Comparison of ENCODE assay signal across 8 mouse cellular contexts in genomic region chr16:91729066-91729482, GRCm38 (mm10). TPM values are rescaled to one million over a fixed set of nuclear protein-coding genes. Genes with fewer than 3 reads are reported as not detected.
DNase-seq lines count a peak whose midpoint lies in the region; ATAC-seq and TF ChIP-seq lines count a peak whose summit lies in the region.

Gene Itsn1 (plus strand): TSS chr16:91729281.

- H3K27ac ChIP-seq in forebrain, embryonic 15.5 days (replicated peaks), result peak within 1 kb of the TSS; percentile 98
- peak within 1 kb of the TSS; percentile 92 for H3K27ac ChIP-seq in layer of hippocampus, adult 2 months
- peak within 1 kb of the TSS; percentile 91 for H3K27ac ChIP-seq in lung, embryonic 14.5 days (ENCODE audit: low read depth)
- peak within 1 kb of the TSS; percentile 89 for H3K27ac ChIP-seq in olfactory bulb, adult 2 months (ENCODE audit: insufficient read depth, low read depth, low read length)
- no peak within 1 kb of the TSS; the same call in 1 of the 2 replicates for H3K27ac ChIP-seq in thymus, adult 2 months (ENCODE audit: control insufficient read depth, insufficient read depth, low read length)

- H3K9me3 ChIP-seq in forebrain, embryonic 15.5 days, result no peaks in the 10 kb centered on the region
- no peaks in the 10 kb centered on the region for H3K9me3 ChIP-seq in lung, embryonic 14.5 days (ENCODE audit: low read depth, low read length)

- intact Hi-C loops in heart, postnatal 25 days (cut with DNase I), result loop anchor here (10.0 kb wide), 1 partner anchor 566 kb away; the partner anchor contains the start of gene Kcne2

- no peaks in the 10 kb centered on the region for H3K27me3 ChIP-seq in forebrain, embryonic 15.5 days
- H3K27me3 ChIP-seq in lung, embryonic 14.5 days (ENCODE audit: insufficient read depth, low read length), result no peaks in the 10 kb centered on the region
- H3K27me3 ChIP-seq in thymus, adult 2 months (ENCODE audit: control insufficient read depth, insufficient read depth, low read length), result peaks cover 5% of the 10 kb centered on the region

- peak; percentile 72 for TF ChIP-seq POLR2A in olfactory bulb, adult 2 months (IDR thresholded peaks at IDR 0.05; ENCODE audit: insufficient read depth, low read depth, low read length)
- TF ChIP-seq POLR2A in thymus, adult 2 months (IDR thresholded peaks at IDR 0.05; ENCODE audit: control insufficient read depth, extremely low read depth, insufficient read depth, low read length, poor library complexity), result peak; percentile 48; the same call in 1 of the 2 replicates

- peak; percentile 96 for ATAC-seq in forebrain, embryonic 15.5 days (replicated peaks)
- ATAC-seq in lung, embryonic 14.5 days (ENCODE audit: insufficient read depth), result peak; percentile 93

- H3K4me2 ChIP-seq in forebrain, embryonic 15.5 days (replicated peaks), result peak within 1 kb of the TSS; percentile 68
- H3K4me2 ChIP-seq in lung, embryonic 14.5 days, result peak within 1 kb of the TSS; percentile 59

- H3K9ac ChIP-seq in forebrain, embryonic 15.5 days (replicated peaks), result peak within 1 kb of the TSS; percentile 98
- peak within 1 kb of the TSS; percentile 79 for H3K9ac ChIP-seq in lung, embryonic 14.5 days

- peaks cover 47% of the 10 kb centered on the region for H3K4me1 ChIP-seq in forebrain, embryonic 15.5 days
- peaks cover 7% of the 10 kb centered on the region; the same call in 1 of the 2 replicates for H3K4me1 ChIP-seq in lung, embryonic 14.5 days (ENCODE audit: insufficient read depth)
- H3K4me1 ChIP-seq in olfactory bulb, adult 2 months (ENCODE audit: control insufficient read depth, insufficient read depth, low read length), result peaks cover 7% of the 10 kb centered on the region
- peaks cover 8% of the 10 kb centered on the region for H3K4me1 ChIP-seq in thymus, adult 2 months (replicated peaks; ENCODE audit: control insufficient read depth, insufficient read depth, low read length)

- peak; percentile 98 for DNase-seq in ES-CJ7 (ENCODE audit: low read depth, low spot score)
- peak; percentile 100 for DNase-seq in cerebellum, adult 11-12 months
- DNase-seq in heart, postnatal 25 days (ENCODE audit: low spot score), result peak; percentile 97
- DNase-seq in layer of hippocampus, adult 2 months (ENCODE audit: low spot score in 2 of 2), result peak; percentile 96 to 99
- peak; percentile 99 for DNase-seq in lung, embryonic 14.5 days
- DNase-seq in thymus, adult 2 months, result peak; percentile 99

- TF ChIP-seq CTCF in layer of hippocampus, adult 2 months (conservative IDR thresholded peaks at IDR 0.05), result no peak
- 0 out of 2 replicates have a peak, but pooled peaks have one; percentile 7 for TF ChIP-seq CTCF in lung, embryonic 14.5 days (IDR thresholded peaks at IDR 0.05; ENCODE audit: low read depth)
- no peak for TF ChIP-seq CTCF in olfactory bulb, adult 2 months (IDR thresholded peaks at IDR 0.05; ENCODE audit: insufficient read depth, low read depth, low read length)
- TF ChIP-seq CTCF in thymus, adult 2 months (IDR thresholded peaks at IDR 0.05; ENCODE audit: borderline replicate concordance, control insufficient read depth, extremely low read depth, insufficient read depth, low read length, poor library complexity), result peak; percentile 50; the same call in 1 of the 2 replicates

- H3K4me3 ChIP-seq in forebrain, embryonic 15.5 days, result peak within 1 kb of the TSS; percentile 99
- H3K4me3 ChIP-seq in layer of hippocampus, adult 2 months, result peak within 1 kb of the TSS; percentile 66
- peak within 1 kb of the TSS; percentile 85 for H3K4me3 ChIP-seq in lung, embryonic 14.5 days (ENCODE audit: low read depth, low read length)
- H3K4me3 ChIP-seq in olfactory bulb, adult 2 months (ENCODE audit: insufficient read depth, low read depth, low read length), result peak within 1 kb of the TSS; percentile 97
- H3K4me3 ChIP-seq in thymus, adult 2 months (ENCODE audit: control insufficient read depth, insufficient read depth, low read length), result peak within 1 kb of the TSS; percentile 68

- WGBS in forebrain, embryonic 15.5 days, result under 1% methylated on average over 30 of the region's 33 CpGs
- 1% methylated on average over 29 of the region's 33 CpGs for WGBS in lung, embryonic 14.5 days
- WGBS in olfactory bulb, adult 2 months, result 0% methylated on average over 31 of the region's 33 CpGs
- WGBS in thymus, adult 2 months, result 0% methylated on average over 32 of the region's 33 CpGs

- peaks cover 8% of the 10 kb centered on the region; the same call in 1 of the 2 replicates for H3K36me3 ChIP-seq in forebrain, embryonic 15.5 days
- H3K36me3 ChIP-seq in lung, embryonic 14.5 days (ENCODE audit: insufficient read depth), result 0 out of 2 replicates have a peak, but pooled peaks cover 5% of the 10 kb centered on the region
- H3K36me3 ChIP-seq in thymus, adult 2 months (ENCODE audit: control insufficient read depth, insufficient read depth, low read length), result no peaks in the 10 kb centered on the region

RNA-seq across cellular contexts. Expression of gene Itsn1, which starts in this region (rescaled TPM):
- polyA plus RNA-seq in forebrain, embryonic 15.5 days (2015; fragmentation: Nextera tagmentation; extraction: Ambion mirVana), result 82.5 and 86.7 TPM in 2 replicates
- total RNA-seq in heart, postnatal 25 days (2021), result 10 to 100 TPM; 40.8 to 56.7 TPM
- 100 to 1,000 TPM; 160 to 176 TPM for total RNA-seq in layer of hippocampus, adult 2 months (2021)
- 25.4 and 28.5 TPM in 2 replicates for polyA plus RNA-seq in lung, embryonic 14.5 days (2014; fragmentation: Nextera tagmentation; extraction: Ambion mirVana)
- 406 TPM in 1 of 2 replicates, not detected in the other for polyA plus RNA-seq in olfactory bulb, adult 2 months (2012; ENCODE audit: insufficient read depth, insufficient read length, low replicate concordance, missing spikeins)
- 8.9 and 12.9 TPM in 2 replicates for polyA plus RNA-seq in thymus, adult 2 months (2012; rRNA removed)

Comparison
In these comparisons a context has a peak if more than half of its experiments do, and no peak if none do; other contexts are left out.
1. CTCF ChIP-seq: peak in lung, embryonic 14.5 days (single experiment) and thymus, adult 2 months (single experiment); none in layer of hippocampus, adult 2 months (single experiment) and olfactory bulb, adult 2 months (single experiment).
2. Peak in every context shown above with its lines, with median percentiles within 50 percentile points of each other: DNase-seq and H3K4me3 ChIP-seq.